In genomic region chr14:18731154-18731553, GRCm38 (mm10) we compare ENCODE assay signal across 12 mouse cellular contexts.
DNase-seq lines count a peak whose midpoint lies in the region; ATAC-seq and TF ChIP-seq lines count a peak whose summit lies in the region.
"Had no signal": no experiment of that assay in that cellular context is flagged by ENCODE, and none has a peak within 500 bp of the region (broad histone marks: within the 10 kb centered on the region; RNA-seq: fewer than 3 reads in every experiment).

No protein-coding gene starts in this region.

- WGBS in kidney, adult 2 months: 55% methylated on average over 4 of the region's 4 CpGs
- WGBS in heart, postnatal 0 days: 63% methylated on average over 4 of the region's 4 CpGs

- TF ChIP-seq CTCF in kidney, adult 2 months (conservative IDR thresholded peaks at IDR 0.05; ENCODE audit: insufficient read depth, insufficient read length, low read depth, low read length): no peak
- TF ChIP-seq CTCF in heart, postnatal 0 days (IDR thresholded peaks at IDR 0.05; ENCODE audit: low read depth): no peak

- H3K9ac ChIP-seq in heart, postnatal 0 days (replicated peaks; ENCODE audit: low read depth, low read length): no peak overlapping the region
- H3K9ac ChIP-seq: liver, postnatal 0 days had no signal

- H3K4me3 ChIP-seq in kidney, adult 2 months (ENCODE audit: insufficient read depth, low read depth, low read length): no peak overlapping the region
- H3K4me3 ChIP-seq in heart, postnatal 0 days (ENCODE audit: low read depth, low read length): no peak overlapping the region

- H3K9me3 ChIP-seq in heart, postnatal 0 days (replicated peaks; ENCODE audit: control insufficient read depth, low read length): no peaks in the 10 kb centered on the region

- no peaks in the 10 kb centered on the region for H3K4me1 ChIP-seq in kidney, adult 2 months (ENCODE audit: control insufficient read depth, insufficient read depth, low read length)
- 0 out of 2 replicates have a peak, but pooled peaks cover 5% of the 10 kb centered on the region for H3K4me1 ChIP-seq in heart, postnatal 0 days (ENCODE audit: control insufficient read depth, insufficient read depth)

- DNase-seq in kidney, adult 2 months: peak; percentile 38
- DNase-seq in kidney, adult 18-20 months: no peak
- peak; percentile 83 for DNase-seq in brain, adult 2 months (ENCODE audit: low read depth, low spot score)
- DNase-seq in heart, postnatal 0 days (ENCODE audit: low spot score): no peak
- peak; percentile 41 to 89 for DNase-seq in left cerebral cortex, postnatal 25 days (ENCODE audit: low spot score in 2 of 2)
- DNase-seq in adrenal gland, adult 18-20 months (ENCODE audit: low spot score in 2 of 2): no peak
- DNase-seq in neural tube, embryonic 10.5 days (ENCODE audit: extremely low spot score, low spot score): no peak
- DNase-seq: cerebellum, adult 18-20 months; gastrocnemius, postnatal 10 days; liver, postnatal 0 days had no signal

- no peak for TF ChIP-seq EP300 in heart, postnatal 0 days (IDR thresholded peaks at IDR 0.05; ENCODE audit: low read depth)

- ATAC-seq in heart, postnatal 0 days (ENCODE audit: insufficient read depth, low read depth): no peak
- no peak for ATAC-seq in inflammation-experienced regulatory T-cells, adult 6 months
- ATAC-seq: liver, postnatal 0 days had no signal

- peak overlapping the region; percentile 50; the same call in 1 of the 2 replicates for H3K27ac ChIP-seq in kidney, adult 2 months (ENCODE audit: insufficient read depth, low read depth, low read length)
- no peak overlapping the region for H3K27ac ChIP-seq in heart, postnatal 0 days (ENCODE audit: low read depth)

- H3K36me3 ChIP-seq in kidney, adult 2 months (ENCODE audit: control insufficient read depth, insufficient read depth, low read length): no peaks in the 10 kb centered on the region
- no peaks in the 10 kb centered on the region for H3K36me3 ChIP-seq in heart, postnatal 0 days (replicated peaks; ENCODE audit: control insufficient read depth, insufficient read depth, low read length)

- H3K27me3 ChIP-seq in kidney, adult 2 months (replicated peaks; ENCODE audit: control insufficient read depth, insufficient read depth, low read length): no peaks in the 10 kb centered on the region
- H3K27me3 ChIP-seq in heart, postnatal 0 days (ENCODE audit: control insufficient read depth, insufficient read depth, low read length): no peaks in the 10 kb centered on the region
- H3K27me3 ChIP-seq: CH12.LX had no signal

- no peak for TF ChIP-seq POLR2A in kidney, adult 2 months (IDR thresholded peaks at IDR 0.05; ENCODE audit: low read depth, low read length)

- H3K4me2 ChIP-seq in heart, postnatal 0 days (ENCODE audit: low read depth, low read length): 0 out of 2 replicates have a peak overlapping the region, but pooled peaks have one; percentile 25

- intact Hi-C loops in left cerebral cortex, postnatal 25 days (cut with DNase I): no loop called here

Comparison
In these comparisons a context has a peak if more than half of its experiments do, and no peak if none do; other contexts are left out.
1. DNase-seq: peak in kidney, adult 2 months (single experiment), brain, adult 2 months (single experiment) and left cerebral cortex, postnatal 25 days (2 of 2); none in kidney, adult 18-20 months (single experiment), heart, postnatal 0 days (single experiment), adrenal gland, adult 18-20 months (0 of 2) and neural tube, embryonic 10.5 days (single experiment).